Mouse (Mus musculus) adrenal gland, adult (tissue): ENCODE results near the gene Zmynd8.

Source experiments
- DNase-seq, 2 experiments: peaks; one replicate each; pipeline ENCODE4 v3.0.0; 2022 to 2023; ENCODE audit warnings: low spot score in 1 of 2; ENCODE audit not compliant: inconsistent age in 2 of 2

The Zmynd8 gene

DNA sequence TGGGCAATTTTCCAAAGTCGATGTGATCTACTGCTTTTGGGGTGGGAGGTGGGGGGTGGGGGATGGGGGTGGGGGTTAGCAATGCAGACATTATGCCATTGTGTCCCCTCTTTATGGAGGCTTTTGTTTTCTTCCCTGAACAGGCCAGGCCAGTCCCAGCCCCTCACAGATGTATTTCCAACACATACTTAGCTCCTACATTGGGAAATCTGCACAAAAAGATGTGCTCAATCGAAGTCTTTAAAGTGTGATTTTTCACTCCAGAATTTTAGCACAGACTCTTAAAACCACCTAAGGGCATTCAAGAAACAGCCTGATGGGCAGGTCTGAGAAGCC, 59.5 kb downstream of the Zmynd8 start:
- DNase-seq = no peak

GRCm38 (mm10) chr2:165838606-165839316, 60.1 kb downstream of the Zmynd8 start:
- no peak for DNase-seq

DNA sequence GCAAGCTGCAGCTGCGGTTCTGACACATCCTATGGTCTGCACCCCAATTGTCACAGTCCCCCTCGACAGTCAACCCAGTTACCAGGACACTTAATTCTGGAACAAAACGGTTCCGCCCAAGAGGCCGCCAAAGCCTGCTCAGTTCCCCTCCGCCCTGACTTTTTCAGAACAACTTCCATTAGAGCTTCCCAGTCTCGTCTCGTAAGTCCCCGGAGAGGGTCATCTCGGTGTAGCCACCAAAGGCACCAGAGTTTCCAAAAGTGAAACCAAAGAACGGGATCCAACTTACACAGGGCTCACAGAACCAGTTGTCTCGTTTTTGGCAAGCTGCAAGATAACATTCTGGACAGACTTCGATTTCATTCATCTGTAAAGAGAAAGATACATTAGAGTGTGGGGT, 64.2 kb downstream of the Zmynd8 start:
- DNase-seq = no peak

- no peak for DNase-seq
Observed at GRCm38 (mm10) chr2:165833468-165833867, 65.3 kb downstream of the Zmynd8 start.

DNA sequence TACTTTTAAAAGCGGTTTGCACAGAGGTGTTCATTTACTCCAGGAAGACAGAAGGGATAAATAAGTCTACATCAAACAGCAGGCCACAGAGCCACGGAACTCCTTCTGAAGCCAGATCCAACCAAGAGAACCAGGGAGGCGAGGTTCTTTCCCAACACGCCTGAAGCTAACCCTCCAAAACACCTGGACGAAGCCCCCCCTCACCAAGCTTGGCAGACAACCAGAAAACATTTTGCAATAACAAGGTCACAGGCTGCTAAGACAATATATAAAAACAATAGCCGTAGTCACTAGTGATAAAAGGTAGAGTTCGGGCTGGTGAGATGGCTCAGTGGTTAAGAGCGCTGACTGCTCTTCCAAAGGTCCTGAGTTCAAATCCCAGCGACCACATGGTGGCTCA, 66.1 kb downstream of the Zmynd8 start:
- DNase-seq = no peak

DNA sequence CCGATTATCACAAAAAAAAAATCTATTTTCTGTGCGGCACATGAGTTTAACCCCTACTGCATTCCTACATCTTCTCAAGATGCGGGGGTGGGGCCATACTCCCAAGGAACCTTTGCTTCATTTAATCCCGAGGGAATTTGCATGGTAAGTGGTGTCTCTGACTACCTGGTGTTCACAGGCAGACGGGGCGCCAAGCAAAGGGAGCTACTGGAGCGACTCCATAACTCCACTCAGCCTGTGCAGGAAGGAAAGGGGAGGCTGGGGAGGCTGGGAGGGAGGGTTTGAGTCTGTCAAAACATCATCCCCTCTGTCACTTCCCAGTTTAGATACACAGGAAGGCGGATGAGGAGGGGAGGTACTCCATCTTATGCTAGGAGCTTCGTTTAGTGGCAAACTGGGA, 66.5 kb downstream of the Zmynd8 start:
- no peak for DNase-seq

DNA sequence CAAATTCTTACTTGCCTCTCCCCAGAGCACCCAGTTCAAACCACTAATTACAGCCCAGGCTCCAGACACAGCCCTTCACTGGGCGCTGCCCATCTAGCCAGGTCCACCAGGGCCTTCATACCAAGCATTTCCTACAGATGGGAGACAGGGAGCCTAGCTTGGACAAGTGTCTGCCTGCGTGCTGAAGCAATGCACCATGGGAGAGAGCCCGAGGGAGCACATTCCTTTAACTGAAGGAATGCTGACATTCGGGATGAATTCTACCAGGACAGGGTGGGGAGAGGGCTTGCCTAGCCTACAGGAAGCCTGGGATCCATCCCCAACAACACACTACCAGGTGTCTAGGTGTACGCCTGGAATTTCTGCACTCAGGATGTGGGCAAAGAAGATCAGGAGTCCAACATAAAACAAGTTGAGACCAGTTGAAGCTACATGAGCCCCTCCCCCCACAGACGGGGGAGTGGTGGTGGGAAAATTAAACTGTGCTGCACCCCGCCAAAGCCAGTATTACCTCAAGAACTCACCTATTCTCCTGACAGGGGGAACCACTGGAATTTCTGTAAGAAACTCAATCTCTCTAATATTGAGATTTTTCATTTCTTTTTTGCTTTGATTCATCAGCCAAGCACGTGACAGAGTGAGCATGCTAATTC, 67.1 kb downstream of the Zmynd8 start:
- DNase-seq = no peak

GRCm38 (mm10) chr2:165828770-165829169, 70.0 kb downstream of the Zmynd8 start:
- no peak for DNase-seq

DNA sequence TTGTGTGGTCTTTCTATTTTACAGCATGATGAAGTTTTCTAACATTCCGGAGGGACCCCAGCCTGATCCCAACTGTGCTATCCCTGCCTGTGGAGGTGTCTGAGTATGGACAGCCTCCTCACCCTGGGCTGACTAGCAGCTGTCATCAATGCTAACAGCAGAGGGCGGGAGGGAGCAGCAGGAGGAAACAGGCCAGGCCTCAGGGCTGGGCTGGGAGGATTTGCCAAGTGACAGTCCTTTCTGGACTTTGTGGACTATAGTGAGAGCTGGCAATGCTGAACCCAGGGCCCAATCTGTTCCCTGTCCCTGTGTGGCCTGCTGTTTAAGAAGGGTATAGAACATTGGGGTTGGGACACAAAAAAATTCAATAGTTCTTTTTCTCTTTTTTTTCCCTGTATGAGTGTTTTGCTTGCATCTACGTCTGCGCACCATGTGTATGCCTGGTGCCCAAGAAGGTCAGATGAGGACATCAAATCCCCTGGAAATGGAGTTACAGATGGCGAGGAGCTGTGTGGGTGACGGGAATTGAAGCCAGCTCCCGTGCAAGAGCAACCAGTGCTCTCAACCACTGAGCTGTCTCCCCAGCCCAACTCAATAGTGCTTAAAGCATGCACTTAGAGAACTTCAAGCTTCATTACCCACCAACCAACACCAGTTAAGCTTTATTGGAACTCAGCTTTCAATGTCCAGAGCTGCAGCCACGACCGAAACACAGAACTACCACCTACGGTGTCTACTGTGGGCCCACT, 72.7 kb downstream of the Zmynd8 start:
- DNase-seq = peak; percentile 79 to 93

DNA sequence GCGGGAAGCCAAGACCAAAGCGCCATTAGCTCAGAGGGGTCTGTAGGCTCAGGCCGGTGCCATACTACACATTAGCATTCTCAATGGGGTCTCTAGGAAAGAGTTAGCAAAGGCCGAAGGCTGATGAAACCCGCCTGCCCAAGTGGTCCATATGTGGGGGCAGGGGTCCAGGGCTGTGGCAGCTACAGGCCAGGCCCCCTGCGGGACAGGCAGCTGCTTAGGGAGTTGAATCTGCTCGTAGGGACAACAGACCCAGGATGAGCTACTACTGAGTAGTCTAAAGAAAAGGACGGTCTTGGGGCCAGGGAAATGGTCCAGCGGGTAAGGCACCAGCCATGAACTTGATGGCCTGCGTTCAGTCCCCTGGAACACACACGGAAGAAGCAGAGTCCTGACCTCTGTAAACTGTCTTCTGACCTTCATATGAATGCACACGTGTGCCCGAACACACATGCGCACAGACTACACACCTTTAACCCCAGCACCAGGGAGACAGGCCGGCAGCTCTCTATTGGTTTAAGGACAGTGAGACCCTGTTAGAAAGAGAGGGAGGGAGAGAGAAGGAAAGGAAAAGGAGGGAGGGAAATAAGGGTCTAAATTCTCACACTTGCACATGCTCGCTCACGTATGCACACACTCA, 73.4 kb downstream of the Zmynd8 start:
- DNase-seq = no peak

DNA sequence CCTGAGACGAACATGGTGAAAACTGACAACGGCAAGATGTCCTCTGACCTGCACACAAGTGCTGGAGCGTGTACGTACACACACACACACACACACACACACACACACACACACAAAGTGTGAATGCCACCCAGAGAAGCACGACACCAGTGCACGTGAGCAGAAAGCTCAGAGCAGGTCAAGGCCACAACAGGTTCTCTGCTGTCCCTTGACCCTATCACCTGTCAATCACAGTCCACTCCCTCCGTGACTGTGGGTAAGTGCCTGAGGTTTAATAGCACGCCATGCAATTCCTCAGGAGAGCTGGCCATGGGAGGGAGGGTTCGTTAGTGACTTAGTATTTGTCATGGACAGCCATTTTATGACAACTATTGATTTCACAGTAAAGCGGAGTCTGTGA, 74.0 kb downstream of the Zmynd8 start:
- no peak for DNase-seq

GRCm38 (mm10) chr2:165822478-165822877, 76.3 kb downstream of the Zmynd8 start:
- DNase-seq = no peak

DNA sequence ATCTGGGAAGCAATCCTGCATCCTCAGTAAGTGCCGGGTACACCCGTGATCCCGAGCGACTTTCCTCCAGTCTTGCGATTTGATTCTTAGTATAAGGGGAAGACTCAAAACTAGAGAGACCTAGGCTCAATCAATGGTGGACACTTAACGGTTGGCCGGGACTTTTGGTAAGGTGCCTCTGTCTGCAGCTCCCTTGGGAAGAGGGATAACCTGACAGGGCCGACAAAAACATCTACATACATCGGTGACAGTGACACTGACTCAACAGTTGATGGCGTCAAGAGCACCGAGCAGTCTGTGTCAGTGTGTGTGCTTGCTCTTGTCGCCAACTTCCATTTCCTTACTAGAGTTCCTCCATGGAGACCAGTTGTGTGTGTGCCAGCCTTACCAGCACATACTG, 77.1 kb downstream of the Zmynd8 start:
- DNase-seq = no peak

DNA sequence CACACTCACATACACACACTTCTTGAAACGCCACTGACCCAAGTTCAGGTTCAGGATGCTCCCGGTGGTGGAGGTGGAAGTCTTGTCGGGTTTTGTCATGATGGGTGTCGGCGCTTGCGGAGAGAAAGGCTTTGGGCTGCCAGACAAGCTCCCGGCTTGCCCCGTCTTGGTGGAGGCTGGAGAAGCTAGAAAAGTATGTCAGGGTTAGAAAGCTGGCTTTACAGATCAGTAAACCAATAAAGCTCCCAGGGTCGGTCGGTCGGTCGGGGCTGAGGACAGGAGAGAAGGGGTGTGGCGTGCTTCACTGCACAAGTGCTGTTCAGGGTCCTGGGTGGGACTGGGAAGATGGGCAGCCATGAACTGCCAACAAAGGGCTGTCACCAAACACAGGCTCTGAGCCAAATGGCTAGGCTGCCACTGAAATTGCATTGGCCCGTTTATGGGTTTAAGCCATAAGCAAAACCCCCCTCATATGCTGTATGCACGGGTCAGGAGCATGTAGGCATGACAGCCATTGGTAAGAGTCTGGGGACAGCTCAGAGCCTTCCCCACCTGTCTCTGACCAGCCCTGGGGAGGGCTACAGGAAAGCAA, 78.2 kb downstream of the Zmynd8 start:
- no peak for DNase-seq

GRCm38 (mm10) chr2:165820073-165820472, 78.7 kb downstream of the Zmynd8 start:
- no peak for DNase-seq

- DNase-seq = peak; percentile 57 to 90
Observed at GRCm38 (mm10) chr2:165818985-165819948, 79.5 kb downstream of the Zmynd8 start.

DNA sequence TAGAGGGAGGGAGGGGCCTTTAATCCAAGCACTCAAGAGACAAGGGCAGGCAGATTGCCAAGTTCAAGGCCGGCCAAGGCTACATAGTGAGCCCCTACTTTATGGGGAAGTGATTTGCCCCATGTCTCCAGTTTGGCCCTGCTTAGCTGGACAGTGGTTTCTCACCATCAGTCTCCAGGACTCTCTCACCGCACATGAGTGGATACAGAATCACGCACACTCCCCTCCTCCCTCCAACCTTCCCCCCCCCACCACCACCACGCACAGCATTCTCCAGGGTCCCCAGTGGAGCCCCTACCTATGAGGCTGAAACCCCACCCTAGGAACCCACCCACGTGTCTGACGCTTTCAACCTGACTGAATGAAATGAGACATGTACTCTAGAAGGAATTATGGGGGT, 80.2 kb downstream of the Zmynd8 start:
- DNase-seq = no peak

- DNase-seq = no peak
Observed at GRCm38 (mm10) chr2:165817437-165817836, 81.4 kb downstream of the Zmynd8 start.

GRCm38 (mm10) chr2:165815103-165815880, 83.5 kb downstream of the Zmynd8 start:
- no peak for DNase-seq
